Mouse (Mus musculus): ENCODE measurements around the gene Fam210b.

Gene Fam210b

DNA sequence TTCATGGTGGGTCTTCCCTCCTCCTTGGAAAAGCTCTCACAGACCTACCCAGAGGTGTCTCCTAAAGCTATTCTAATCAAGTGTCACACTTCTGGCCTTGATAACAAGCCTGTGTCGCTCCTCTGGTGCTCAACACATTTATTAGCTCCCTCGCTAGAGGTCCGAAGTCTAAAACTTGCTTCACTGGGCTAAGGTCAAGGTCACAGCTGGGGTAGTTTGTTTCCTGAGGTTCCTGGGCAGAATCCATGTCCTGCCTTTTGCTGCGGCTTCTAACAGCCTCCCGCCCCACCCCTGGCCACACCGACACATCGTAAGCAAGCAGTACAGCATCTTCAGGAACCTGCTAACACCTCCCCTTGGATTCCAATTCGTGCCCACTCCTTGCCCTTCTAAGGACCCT lies 5.4 kb downstream of the Fam210b start:
- no peak for DNase-seq (ENCODE audit: low spot score)

DNA sequence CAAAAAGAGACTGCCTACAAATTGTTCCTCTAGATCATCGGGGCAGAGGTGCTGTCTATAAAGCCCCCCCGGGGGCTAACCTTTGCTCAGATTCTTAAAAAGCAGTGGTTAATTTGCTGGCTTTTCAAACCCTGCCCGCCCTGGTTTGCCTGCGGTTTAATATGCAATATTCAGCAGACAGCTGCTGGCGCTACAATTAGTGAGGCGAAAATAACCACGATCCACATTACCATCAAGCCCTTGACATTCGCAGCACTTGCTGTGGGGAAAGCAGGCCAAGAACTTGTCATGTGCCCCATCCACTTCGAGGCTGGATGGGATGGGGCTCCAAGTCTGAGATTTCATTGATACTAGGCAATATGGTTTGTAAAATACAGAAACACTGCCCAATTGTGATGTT lies 7.9 kb downstream of the Fam210b start:
- no peak for DNase-seq (ENCODE audit: low spot score)

DNA sequence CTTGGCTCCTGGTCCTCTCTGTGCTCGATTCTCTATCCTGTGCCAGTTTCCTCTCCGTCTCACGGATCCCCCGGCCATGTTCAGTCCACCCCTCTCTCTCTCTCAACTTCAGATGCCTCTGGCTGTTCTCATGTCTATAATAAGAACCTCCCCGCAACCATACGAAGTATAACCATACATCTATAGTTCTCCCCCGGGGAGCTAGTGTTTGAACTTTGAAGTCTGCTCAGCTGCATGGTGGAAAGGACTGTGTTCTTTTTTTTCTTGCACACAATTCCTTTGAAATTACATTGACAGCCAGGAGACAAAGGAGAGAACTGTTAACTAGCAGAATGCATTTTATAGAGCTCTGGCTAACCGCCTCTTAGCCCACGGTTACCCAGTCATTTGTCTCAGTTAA lies 9.4 kb downstream of the Fam210b start:
- no peak for DNase-seq (ENCODE audit: low spot score)

DNA sequence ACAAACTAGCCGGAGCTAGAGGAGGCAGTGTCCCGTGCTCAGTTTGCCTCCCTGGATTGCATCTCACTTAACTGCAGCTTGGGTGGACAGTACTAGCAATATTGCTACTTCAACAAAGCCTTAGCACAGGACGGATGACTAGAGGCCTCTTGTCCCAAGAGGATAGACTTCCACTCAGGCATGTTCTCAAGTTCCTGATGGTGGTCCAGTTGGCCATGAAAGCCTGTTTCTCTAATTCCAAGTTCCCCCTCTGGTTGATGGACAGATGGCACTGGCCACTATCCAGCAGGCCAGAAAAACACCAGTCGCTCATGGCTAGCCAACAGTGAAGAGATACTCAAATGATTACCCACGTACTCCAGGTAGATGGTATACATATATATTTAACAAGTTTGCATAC lies 10.5 kb downstream of the Fam210b start:
- DNase-seq (ENCODE audit: low spot score), result no peak

DNA sequence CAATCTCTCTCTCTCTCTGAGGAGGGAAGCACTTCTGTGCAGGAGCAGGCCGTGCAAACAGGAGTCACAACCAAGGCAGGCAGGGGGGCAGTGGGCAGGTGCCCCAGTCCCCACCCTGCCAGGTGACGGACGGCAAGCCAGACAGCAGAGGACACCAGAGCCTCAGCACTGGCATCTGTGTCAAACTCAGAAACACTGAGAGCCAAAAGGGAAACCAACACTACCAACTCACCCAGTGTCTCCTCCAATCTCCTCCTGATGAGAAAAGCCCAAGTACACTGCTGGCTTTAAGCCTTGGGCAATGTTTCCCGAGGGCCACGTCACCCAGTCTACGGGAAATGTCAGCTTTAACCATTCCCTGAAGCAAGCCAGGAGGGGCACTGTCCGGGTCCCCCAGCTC lies 17.8 kb downstream of the Fam210b start:
- no peak for DNase-seq (ENCODE audit: low spot score)

DNA sequence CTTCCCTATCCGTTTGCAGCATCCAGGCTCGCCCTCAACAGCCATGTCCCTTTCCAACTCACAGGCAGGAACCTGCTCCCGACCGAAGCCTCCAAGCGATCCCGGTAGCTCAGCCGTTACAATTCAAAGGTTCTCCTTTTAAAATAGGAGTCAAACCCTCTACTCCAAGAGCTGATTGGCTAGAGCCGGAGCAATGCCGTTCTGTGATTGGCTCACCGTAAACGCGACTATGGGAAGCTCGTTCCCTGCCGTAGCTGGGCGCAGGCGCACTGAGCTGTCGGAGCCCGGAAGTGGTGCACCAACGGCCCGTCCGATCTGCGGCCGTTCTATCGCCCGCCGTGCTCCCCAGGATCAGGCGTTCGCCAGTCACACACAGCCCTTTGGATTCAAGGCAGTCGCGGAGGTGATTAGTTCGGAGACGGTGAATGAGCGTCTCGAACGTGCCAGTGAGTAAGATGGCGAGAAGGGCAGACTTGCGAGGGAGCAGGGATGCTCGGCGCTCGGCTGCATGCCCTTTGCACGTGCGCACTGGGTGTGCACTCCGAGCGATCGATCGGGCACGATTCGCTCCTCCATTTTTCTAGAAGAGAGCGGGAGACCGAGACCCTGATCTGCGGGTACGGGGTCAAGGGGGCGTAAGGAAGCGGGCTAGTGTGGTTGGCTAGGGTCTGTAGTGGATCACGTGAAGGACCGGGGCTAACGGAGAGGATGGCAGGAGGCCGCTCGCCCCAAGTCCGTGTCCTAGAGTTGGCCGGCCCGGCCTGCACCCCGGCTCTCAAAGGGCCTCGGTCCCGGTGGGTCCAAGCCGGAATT lies 25.3 kb downstream of the Fam210b start, which contains the start of the genes Aurka and Cstf1:
Aurka (minus strand) TSS at position 125 of the 813 bp plus-strand sequence.
Cstf1 (plus strand) TSS at position 271 of the 813 bp plus-strand sequence.
- peak; percentile 98 for DNase-seq (ENCODE audit: low spot score)

DNA sequence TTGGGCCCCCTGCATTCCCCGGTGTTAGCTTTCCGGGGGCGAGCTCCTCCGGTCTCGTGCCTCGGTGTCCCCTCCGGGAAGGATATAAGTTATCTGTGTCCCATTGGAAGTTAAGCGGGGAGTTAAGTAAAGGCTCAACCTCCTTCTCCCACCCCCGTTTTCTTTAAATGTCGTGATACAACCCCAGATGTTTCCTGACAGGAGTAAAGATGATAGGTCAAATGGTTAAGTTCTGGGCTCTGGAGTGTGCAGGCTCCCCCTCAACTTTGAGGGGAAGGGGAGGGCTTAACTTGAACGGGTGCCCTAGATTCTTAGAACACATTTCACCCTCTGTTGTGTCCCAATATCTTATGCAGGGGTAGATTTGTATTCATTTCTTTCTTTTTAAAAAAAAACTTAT lies 25.9 kb downstream of the Fam210b start:
- no peak for DNase-seq (ENCODE audit: low spot score)

DNA sequence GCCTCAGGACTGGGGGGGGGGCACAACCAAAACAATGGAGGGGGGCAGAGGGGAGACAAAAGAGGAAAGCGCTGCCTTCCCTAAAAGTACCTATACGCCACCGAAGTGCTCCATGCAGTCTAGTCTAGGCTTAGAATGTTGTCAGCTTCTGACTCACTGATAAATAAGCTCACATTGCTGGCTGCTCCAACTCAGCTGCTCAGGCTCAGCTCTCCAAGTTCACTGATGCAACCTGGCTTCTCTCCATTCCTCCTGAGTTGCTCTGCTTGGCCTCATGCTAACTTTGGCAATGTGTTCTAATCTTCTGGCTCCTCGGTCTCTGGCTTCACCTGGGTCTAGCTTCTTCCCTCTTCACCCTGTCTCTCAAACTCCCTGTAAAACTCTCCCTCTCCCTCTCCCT lies 31.2 kb downstream of the Fam210b start:
- no peak for DNase-seq (ENCODE audit: low spot score)

DNA sequence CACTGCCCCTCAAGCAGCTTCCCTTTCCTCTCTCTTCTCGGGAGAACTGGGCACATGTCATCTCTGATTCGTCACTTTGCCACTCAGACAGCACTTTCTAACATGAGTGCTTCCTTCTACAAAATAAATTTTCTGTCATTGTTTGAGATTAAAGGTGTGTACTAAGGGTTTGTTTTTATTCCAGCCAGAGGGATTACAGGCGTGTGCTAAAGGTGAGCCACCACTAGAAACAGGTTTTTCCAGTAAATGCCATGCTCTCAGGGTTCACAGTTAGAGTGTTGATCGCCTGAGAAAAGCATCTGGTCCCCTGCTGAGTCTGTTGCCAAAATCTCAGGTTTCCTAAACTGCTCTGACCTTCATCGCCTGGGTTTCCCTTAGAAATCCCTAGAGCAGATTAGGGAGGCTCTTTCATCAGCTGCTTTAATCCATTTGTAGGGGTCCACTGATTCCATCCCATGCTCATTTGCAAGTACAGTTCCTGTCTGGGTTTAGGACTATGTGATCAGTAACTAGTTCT lies 31.7 kb downstream of the Fam210b start:
- DNase-seq (ENCODE audit: low spot score), result no peak

DNA sequence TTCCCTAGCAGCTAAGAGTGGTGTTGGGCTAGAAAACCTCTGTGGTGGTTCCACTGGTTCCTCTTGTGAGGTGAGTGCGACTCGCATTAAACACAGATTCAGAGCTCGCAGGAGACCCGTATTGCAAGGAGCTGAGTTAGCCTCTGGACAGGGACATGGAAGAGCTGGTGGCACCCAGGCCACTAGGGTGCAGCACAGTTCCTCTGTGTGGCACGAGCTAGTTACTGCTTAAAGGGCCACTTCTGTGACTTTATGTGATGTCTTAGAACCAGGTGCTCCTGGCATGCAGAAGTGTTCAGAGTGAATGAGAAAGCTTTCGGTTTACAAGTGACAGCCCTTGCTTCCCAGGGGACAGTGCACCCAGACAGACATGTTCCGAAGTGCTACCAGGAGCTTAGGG lies 33.0 kb downstream of the Fam210b start:
- DNase-seq (ENCODE audit: low spot score), result peak; percentile 66

DNA sequence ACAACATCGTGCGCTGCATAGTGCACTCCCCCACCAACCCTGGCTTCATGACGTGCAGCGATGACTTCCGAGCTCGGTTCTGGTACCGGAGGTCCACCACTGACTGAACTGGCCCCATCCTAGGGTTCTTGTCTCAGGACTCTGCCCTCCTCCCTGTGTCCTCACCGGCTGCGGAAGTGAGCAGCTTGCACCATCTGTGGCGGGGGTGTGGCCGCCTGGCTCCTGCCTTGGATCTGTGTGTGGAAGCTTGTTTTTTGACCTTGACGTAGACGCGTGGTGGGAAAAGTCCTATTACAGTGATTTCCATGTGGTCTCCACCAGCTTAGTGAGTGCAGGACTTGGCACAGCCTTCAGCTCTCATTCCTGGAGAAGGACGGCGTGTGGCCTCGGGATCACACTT lies 35.1 kb downstream of the Fam210b start:
- no peak for DNase-seq (ENCODE audit: low spot score)

DNA sequence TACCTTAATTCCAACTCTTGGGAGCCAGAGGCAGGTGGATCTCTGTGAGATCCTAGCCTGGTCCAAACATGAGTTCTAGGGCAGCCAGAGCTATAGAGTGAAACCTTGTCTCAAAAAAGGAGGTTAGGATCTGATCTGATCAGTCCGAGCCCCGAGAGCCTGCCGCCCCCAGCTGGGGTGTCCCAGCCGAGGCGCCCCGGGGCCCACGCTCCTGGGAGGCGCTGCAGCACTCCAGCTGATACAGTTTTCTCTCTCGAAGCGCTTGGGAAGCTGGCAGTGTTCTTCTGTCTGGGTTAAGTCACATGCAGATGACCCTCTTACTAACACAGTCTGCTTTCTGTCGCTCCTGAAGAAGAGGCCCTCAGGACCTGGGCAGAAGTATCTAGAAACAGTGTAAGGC lies 36.0 kb downstream of the Fam210b start:
- DNase-seq (ENCODE audit: low spot score), result no peak

DNA sequence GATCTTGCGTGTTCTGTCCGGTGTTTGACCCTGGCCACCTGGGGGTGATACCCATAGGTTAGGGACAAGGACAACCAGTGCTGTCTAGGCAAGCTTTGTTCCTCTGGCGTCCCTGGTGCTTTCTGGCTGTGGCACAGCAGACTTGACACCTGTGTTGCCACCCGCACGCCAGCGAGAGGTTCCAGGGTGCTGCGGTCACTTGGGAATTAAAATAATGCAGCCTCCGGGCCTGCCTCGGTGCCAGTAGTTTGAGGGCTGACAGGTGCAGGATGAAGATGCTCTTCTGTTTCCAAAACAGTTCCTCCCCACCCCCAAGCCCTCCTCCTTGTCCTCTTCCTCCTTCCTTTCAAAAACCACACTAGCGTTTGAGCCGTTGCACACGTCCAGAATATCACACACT lies 36.5 kb downstream of the Fam210b start:
- DNase-seq (ENCODE audit: low spot score), result no peak

DNA sequence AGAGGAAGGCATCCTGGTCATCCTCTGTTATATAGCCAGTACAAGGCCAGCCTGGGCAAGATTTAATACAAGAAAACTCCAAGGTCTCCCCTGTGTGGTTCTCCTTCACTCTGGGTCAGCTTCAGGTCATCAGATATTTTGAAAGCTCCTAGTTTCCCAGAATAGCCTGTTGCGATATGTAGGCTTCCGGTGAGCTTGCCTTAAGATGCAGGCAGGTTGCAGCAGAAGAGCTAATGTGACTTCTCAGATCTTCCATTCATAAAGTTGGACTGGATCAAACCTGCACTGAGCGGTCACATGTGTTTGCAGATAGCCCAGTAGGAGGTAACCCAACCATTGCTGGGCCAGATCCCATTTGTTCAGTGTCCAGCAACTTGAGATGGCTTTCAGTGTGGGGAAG lies 39.4 kb downstream of the Fam210b start:
- no peak for DNase-seq (ENCODE audit: low spot score)

DNA sequence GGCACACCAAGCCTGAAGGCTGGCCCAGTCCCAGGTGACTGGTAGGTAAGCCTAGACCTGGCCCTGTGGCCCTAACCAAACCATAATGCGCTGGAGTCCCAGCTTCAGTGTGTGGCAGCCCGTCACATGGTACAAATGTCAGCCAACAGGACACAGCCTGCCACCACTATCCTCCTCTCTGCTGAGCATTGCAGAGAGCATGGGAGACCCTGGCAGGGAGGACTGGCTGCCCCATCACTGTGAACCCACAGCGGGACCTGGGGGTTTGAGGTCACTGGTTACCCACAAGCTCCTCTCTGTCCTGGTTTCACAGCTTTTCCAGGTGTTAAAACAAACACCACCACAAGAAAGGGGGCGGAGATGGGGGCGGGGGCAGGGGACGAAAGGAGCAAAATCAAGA lies 45.0 kb downstream of the Fam210b start:
- DNase-seq (ENCODE audit: low spot score), result no peak

DNA sequence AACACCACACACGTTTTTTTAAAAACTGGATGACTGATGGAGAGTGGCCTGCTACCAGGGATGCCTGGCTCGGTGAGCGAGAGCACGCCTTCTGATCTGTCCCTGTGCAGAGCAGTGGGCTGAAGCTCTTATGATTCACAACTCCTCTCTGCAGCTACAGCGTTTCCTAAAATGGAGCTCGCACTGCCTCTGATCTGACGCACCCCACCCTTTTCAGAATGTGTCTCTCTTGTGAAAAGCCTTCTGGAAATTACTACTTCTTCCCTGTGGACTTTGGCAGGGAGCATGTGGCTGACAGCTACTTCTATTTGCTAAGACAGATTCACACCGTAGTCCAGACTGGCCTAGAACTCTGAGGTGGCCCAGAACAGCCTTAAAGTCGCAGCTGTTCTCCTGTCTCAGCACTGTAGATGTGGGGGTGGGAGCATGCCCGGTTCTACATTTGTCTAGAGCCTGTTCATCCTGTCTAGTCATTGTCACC lies 46.7 kb downstream of the Fam210b start:
- no peak for DNase-seq (ENCODE audit: low spot score)

DNA sequence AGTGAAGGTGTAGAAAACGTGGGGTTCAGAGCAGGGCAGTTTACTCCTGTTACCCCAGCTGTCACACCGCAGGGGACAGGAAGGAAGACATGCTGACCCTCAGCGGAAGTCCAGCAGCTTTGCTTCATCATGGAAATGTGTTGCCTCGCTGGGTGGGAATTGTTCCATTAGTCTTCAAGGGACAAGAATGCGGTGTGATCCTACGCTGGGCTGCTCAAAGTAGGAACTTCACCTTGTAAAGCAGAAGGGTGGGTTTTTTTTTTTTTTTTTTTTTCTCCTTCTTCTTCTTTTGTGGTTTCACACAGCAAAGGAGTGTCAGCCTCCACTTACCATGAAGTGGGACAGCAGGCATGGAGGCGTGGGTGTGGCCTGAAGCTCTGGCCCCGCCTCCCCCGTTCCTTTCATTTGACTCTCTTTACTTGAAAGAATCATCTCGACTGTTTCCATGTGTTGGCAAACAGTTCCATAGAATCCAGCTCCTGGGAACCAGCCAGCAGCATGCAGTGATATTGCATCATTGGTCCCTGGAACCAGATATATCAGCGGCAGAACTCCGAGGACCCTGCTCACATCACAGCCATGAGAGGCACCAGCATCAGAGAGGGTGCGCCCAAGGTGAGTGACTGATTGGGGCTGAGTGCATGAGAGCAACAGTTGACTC lies 48.2 kb downstream of the Fam210b start, which contains the start of gene Cass4:
Cass4 (plus strand) TSS at position 404 of the 661 bp plus-strand sequence.
- no peak for DNase-seq (ENCODE audit: low spot score)

DNA sequence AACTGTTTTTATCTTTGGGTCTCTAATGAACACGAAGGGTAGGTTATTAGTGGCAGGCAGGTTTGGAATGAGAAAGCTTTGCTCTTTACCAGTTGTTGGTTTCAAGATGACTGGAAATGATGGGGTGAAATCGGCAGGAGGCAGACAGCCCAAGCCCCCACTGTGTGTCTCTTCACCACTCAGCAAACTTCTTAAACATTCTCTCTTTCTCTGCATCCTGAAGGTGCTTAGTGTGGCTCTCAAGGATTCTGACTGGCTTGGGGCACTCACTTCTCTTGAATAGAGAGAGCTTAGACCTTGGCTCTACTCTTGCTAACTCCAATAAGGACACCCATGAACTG lies 48.7 kb downstream of the Fam210b start:
- no peak for DNase-seq (ENCODE audit: low spot score)

DNA sequence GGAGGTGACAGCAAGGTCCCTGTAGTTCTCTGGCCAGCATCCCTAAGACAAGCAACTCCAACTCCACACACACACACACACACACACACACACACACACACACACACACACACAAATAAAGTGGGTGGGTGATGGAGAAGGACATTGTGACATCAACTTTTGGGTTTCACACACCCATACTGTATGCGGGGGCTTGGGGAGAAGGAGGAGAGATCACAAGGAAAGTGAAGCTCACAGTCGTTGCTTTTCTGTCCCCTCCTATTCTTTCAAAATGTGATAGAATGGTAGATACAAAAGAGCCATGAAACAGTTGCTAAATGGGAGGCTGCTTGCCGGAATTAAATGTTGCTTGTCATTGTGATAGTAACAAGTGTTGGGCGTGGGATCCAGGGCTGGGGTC lies 49.3 kb downstream of the Fam210b start:
- DNase-seq (ENCODE audit: low spot score), result no peak

DNA sequence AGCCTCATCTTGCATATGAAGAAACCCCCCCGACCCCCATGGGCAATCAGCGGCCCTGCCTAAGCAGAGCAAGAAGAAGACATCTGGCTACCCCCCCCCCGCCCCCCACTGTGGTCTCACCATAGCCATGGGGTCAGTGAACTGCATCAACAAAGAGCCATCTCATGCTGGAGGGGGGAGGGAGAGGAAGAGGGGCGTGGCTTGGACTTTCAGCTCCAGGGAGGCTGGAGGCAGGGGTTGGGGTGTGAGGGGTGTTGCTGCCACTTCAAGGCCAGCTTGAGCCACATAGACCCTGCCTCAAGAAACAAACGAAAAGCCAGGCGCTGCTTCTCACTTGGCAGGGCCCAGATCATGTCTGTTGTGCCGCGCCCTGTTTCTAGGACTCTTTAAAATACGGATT lies 50.6 kb downstream of the Fam210b start:
- DNase-seq (ENCODE audit: low spot score), result no peak

DNA sequence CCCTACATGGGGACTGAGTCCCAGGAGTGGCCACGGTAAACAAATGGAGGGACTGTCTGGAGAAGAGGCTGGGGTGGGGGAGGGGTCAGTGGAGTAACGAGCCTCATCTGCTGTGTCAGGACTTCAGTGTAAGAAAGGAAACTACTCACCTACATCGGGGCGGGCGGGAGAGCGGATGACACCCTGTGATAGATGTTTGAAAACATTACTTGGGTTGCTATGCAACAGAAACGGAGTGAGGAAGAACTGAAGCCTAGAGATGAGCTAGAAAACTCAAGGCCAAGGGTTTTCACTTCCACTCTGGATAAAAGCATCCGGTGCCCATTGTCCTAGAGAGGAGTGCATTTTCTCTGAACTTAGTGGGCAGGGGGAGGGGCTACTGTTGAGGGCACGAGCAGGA lies 54.5 kb downstream of the Fam210b start:
- no peak for DNase-seq (ENCODE audit: low spot score)

DNA sequence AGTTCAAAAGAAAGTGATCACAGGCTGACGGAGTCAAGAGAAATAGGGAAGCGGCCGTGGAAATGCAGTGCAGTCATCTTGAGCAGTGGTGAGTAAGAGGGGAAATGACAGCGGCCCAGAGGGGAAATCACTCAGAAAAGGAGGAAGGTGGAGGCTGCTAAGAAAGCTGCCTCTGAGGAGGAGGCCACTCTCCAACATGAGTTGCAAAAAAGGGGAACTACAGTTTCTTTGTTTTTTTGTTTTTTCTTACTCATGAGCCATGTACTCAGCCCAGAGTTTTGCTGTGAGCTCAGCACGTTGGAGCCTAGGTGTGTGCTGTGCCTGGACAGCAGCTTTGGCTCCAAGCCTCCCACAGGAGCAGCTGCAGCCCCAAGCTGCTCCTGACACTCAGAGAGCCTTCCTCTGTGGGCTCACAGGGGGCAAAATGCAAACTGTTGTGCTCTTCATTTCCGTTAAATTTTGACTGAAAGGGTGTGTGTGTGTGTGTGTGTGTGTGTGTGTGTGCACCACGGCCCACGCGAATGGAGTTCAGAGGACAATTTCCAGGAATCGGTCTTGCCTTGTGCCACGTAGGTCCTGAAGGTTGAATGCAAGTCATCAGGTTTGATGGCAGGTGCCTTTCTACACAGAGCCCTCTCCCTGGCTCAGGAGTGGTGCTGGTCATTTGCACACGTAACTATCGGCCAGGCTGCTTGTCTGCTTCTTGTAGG lies 55.9 kb downstream of the Fam210b start:
- DNase-seq (ENCODE audit: low spot score), result no peak

DNA sequence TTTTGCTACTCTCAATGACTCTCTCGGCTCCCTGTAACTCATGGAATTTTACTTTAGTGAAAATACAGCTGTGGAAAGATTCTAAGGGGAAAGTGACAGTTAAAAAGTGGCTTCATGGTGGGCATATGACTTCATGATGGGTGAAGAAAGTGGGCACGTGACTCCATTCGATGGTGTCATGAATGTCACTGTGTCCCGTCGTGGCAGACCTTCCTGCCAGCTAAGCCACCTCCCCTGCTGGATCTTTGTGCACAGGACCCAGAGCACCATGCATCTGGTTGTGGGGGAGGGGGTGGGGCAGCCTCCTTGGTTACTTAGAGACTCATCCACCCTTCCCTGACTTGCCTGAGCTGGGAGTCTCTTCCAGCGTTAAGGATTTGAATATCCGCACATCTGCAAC lies 58.9 kb downstream of the Fam210b start:
- DNase-seq (ENCODE audit: low spot score), result no peak

Data from embryo, embryonic 10 days (tissue).